Mouse (Mus musculus): ENCODE measurements at regions not wholly inside any gene's neighbourhood (a gene's known extent, or its start where the extent isn't known, plus 50 kb on each side); places are given as distances from the start of the nearest gene placed in this dataset.

DNA sequence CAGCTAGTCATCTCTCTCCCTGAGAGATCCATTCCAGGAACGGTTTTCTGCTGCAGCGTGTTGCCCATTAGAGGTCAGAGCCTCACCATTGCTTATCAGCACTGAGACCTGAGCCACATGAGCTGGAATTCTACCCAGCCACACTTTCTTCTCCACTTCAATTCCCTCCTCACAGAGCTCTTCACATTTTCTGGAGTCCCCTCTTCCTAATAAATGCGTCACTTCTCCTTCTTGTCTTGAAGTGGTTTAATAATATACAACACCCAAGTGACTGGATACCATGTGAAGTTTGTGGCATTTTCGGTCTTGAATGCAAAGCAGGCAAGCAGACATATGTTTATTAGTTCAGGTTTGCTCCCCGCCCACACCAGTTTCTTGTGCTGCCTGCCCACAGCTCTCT is 324.9 kb downstream of the Fat4 start:
- TF ChIP-seq POLR2A (IDR thresholded peaks at IDR 0.05; ENCODE audit: borderline replicate concordance, low read depth, low read length) (no peak), CTCF (IDR thresholded peaks at IDR 0.05; ENCODE audit: low read depth, low read length) (no peak)
